Mouse (Mus musculus) effector memory CD4-positive, alpha-beta T cell, adult 5 months (primary cell): Measurements from ENCODE around the gene Gm9112. TPM values are rescaled to one million over a fixed set of nuclear protein-coding genes. Genes with fewer than 3 reads are reported as not detected.

Source experiments
- polyA plus RNA-seq: library from polyadenylated mRNA; unstranded; fragments of 100-300 nt; shearing (Covaris generic); gene quantifications from one replicate; pipeline ENCODE4 v1.2.1, GENCODE M21; 2017

The Gm9112 gene
- polyA plus RNA-seq, result not detected

DNA sequence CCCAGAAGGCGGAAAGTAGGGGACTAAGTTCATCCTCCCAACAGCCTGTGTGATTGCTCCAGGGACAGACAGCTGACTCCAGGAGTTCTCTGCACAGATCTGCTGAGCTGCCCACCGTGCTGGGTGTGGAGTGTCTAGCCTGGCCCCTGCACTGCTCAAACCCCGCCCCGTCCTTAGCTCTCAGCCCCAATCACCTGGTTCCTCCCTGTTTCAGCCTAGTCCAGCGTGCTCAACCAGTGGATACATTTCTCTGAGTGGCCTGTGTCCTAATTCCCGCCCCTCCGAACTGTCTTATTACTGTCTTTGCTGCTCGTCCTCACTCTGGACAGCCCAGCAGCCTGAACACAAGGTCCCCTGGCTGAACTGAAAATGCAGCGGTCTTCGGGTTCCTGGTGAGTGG is at the start of gene Gm9112, which contains the start of gene Dmrtc1b:
Gene Gm9112 (minus strand): TSS at position 101 of the 400 bp plus-strand sequence.
Gene Dmrtc1b (plus strand): TSS at position 331 of the 400 bp plus-strand sequence.

GRCm38 (mm10) chrX:102686872-102687271 is 20.6 kb downstream of the Gm9112 start, which contains the start of gene Gm3880:
Gm3880 (minus strand) TSS chrX:102686972.

Other genes with a start within 250 kb of the Gm9112 start
- gene Hdac8, start 202.3 kb downstream of the Gm9112 start, polyA plus RNA-seq, result 14.2 TPM
- gene Phka1, start 63.4 kb downstream of the Gm9112 start, polyA plus RNA-seq, result not detected
- gene Gm3880, start 20.7 kb downstream of the Gm9112 start, polyA plus RNA-seq, result not detected
- gene Dmrtc1b, start 230 bp upstream of the Gm9112 start, polyA plus RNA-seq, result not detected
- not detected for gene Dmrtc1c1, start 95.3 kb upstream of the Gm9112 start, polyA plus RNA-seq
- not detected for gene Dmrtc1c2, start 147.0 kb upstream of the Gm9112 start, polyA plus RNA-seq
- gene 1700031F05Rik, start 160.3 kb upstream of the Gm9112 start, polyA plus RNA-seq, result not detected
- gene Dmrtc1a, start 201.1 kb upstream of the Gm9112 start, polyA plus RNA-seq, result not detected
- not detected for gene 1700011M02Rik, start 201.3 kb upstream of the Gm9112 start, polyA plus RNA-seq
- gene 1700018G05Rik, start 220.7 kb upstream of the Gm9112 start, polyA plus RNA-seq, result not detected